Mouse (Mus musculus) right cerebral cortex, adult 18-20 months (tissue): ENCODE measurements around the gene Fgd1.

ENCODE experiments used
- DNase-seq: peaks from one replicate; pipeline ENCODE4 v3.0.0; 2022; ENCODE audit warnings: mixed read lengths

Fgd1 gene

DNA sequence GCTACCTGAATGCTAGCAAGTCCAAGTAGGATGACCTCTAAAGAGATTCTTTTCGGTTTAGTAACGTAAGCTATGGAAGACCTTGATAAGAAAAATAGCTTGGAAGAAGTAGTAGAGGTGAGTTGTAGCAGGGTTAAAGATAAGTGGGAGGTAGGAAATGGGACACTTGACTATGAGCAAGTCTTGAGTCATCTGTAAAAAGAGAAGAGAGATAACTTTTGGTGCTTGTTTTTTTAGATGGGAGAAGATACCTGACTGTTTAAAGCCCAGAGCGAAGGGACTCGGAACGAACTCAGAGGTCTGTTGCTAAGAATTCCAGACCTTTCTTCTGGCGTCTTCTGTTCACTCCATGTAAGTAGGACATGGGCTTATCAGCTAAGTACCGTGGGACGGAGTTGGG lies at the start of gene Fgd1:
TSS of gene Fgd1 (plus strand) at position 301 of the 400 bp plus-strand sequence.
- no peak for DNase-seq

DNA sequence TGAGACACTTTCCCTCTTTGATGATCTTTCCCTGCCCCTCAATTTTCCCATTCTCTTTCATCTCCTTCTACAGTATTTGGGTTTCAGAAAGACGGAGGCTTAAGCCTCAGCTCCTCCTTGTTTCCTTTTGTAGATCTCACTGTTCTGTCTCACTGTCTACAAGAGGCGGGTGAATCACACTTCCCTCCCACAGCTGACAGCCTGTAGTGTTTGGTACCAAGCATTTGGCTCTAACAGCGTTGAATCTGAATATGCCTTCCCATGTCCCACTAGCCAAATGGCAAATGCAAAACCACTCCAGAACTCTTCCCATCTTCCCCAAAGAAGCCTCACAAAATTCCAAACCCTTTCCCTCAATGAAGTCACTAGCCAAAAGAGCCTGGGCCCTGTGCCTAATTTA lies 49.2 kb upstream of the Fgd1 start:
- DNase-seq: peak; percentile 67

DNA sequence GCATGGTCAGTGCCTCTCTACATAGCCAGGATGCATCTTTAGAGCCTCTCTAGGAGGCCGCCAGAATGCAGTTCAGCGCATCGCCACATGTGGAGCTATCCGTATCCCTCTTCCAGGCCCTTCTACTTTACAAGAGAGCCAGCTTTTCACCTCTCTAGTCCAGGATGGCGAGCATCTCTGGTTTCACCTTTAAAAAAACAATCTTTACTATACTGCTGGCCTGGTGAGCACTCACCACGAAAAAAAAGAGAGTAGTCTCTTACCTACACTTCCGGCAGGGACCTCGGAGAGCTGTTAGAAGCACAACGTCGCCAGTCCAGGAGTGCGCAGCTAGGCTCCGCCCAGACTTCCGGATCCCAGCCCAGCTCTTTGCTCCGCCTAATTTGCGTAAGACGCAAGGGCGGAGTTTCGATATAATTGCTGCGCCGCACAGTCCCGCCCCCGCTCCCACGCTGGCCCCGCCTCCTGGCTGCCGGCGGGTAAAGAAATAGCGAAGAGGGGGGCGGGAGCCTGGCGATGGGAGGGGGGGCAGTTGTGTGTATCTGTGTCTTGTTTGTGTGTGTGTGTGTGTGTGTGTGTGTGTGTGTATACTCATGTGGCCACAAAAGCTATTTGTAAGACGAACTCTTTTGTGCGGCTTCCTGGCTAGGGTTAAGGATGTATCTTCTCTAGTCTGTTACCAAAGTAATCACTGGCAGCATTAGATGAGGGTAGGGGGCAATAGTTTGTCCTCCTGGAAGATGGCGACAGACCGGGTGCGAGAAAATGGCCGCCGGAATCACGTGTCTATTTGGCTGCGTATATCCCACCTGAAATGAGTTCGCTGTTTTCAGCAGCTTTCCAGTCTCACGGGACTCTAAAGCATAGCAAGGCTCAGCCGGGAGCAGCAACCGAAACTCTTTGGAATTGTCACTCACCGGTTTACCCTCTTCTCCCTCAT lies 28.7 kb upstream of the Fgd1 start, which contains the start of gene Gnl3l:
TSS of gene Gnl3l (minus strand) at position 385 of the 940 bp plus-strand sequence.
- peak; percentile 89 for DNase-seq

DNA sequence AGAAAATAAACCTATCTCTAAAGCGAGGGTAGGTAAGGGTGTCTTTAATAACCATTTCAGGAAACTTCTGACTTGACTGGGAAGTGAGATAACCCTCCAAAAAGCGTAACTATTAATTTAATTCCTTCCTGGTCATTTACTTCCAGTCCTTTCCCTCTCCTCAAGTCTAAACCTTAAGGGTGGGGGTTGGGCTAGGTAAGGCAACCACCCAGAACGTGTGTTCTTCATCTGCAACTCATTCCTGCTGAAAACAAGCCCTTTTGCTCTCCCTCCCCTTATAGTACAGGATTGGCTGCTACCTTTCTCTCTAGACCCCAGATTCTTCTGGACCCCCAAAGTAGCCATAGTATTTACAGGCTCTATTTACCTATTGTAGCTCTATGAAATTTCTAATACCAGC lies 28.1 kb upstream of the Fgd1 start:
- no peak for DNase-seq

DNA sequence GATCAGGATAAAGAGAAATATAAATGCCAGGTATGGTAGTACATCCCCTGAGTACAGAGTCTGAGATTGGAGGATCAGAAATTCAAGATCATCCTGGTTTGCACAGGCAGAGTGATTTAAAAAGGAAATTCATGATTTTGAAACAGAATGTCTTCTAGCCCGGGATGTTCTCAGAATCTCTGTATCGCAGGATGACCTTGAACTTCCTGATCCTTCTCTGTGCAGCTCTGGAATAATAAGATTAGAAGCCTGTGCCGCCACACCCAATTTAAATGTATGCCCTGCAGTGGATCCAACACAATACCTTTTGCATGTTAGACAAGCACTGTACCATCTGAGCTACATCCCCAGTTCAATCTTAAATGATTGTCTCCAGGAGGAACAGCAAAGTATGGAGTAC lies 27.2 kb upstream of the Fgd1 start:
- no peak for DNase-seq

DNA sequence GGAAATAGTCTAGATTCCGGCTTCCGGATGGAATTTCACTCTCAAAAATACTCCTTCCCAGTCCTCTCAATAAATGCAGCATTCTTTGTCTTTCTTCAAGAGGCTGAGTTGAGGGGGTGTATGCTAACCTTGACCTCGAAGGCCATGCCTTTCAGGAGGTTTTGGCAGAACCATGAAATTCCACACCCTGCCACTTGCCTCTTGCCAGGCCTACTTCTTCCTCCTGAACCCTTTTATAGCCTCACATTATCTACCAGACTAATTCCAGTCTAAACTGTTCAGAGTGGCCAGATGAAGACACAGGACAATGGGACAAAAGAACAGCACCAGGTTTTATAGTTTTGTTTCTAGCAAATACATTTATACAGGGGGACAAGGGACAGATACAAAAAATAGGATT lies 14.6 kb upstream of the Fgd1 start:
- DNase-seq: no peak

DNA sequence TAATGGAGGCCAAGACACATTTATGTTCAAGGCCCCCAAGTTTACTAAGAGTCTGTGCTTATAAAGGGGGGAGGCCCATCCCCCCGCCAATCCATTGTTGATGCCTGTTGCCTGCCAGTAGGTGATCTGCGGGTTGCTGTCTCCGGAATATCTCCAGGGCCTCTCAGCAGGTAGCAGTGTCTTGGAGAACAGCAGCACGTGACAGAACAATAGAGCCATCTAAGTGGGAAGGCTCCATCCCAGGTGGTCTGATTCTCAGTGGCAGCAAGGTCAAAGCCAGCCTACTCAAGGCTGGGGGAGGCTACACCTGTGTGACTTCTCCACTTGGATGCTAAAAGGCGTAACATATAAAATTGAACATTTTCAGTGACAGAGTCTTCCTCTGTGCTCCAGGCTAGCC lies 4.7 kb upstream of the Fgd1 start:
- no peak for DNase-seq

DNA sequence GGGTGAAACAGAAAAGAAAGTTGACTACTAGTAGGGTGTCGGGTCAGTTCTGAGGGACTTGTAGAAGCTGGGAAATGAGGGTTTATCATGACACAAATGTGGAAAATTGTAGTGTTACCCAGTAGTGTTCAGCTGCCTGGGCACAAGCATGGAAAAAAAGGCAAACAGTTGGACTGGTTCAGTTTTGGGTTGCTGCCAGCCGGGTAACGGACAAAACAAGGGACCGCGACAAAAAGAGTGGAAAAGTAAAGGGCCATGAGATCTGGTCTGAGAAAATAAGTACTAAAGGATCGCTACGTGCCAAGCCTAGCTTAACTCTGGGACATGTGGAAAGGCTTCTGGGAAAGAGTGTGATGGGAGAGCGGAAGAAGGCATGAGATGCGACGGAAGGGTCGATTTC lies 371 bp downstream of the Fgd1 start:
- DNase-seq: no peak

DNA sequence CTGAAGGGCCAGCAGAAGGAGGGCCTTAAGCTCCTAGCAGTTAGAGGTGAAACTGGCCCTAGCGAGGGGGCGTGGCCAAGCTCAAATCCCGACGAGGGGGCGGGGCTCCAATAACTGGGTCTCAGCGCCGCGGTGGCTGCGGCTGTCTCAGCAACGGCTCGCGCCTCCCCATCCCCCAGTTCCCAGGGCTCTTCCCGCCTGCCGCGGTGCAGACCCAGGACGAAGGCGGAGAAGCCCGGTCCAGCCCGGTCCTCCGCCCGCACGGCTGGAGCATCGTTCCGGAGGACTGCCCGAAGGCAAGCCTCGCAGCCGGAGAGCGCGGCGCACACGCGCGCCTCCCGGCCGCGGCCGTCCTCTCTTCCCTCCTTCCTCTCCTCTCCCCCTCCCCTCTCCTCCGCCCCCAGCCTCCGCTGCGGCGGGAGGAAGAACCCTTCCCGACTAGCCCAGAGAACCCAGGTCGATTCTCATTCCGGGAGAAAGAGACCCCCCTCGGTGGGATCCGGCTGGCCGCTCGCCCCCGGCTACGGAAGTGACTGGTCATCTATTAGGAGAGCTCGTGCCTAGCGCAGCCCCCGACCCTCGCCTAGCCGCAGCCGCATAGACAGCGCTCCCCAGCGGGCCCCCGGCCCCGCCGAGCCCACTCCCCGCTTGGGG lies 954 bp downstream of the Fgd1 start:
- peak; percentile 79 for DNase-seq

DNA sequence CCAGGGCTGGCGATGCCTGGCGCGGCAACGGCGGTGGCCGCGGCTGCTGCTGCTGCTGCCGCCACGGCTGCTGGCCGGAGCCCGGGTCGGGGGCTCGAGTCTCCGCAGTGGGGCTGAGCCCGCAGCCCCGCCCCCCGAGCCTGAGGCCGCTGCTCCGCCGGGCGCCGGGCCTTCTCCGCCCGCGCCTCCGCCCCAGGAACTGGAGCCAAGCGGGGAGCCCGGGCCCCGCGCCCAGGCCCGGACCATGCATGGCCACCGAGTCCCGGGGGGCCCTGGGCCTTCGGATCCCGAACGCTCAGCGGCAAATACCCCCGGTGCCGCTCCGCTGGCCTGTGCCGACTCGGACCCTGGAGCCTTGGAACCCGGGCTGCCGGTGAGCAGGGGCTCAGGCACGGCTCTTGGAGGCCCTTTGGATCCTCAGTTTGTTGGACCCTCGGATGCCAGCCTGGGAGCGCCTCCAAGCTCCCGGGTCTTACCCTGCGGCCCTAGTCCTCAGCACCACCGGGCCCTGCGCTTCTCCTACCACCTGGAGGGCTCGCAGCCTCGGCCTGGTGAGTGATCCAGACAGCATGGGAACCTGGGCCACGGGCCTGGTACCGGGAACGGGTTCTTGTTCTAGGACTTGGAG lies 1.6 kb downstream of the Fgd1 start:
- DNase-seq: no peak

DNA sequence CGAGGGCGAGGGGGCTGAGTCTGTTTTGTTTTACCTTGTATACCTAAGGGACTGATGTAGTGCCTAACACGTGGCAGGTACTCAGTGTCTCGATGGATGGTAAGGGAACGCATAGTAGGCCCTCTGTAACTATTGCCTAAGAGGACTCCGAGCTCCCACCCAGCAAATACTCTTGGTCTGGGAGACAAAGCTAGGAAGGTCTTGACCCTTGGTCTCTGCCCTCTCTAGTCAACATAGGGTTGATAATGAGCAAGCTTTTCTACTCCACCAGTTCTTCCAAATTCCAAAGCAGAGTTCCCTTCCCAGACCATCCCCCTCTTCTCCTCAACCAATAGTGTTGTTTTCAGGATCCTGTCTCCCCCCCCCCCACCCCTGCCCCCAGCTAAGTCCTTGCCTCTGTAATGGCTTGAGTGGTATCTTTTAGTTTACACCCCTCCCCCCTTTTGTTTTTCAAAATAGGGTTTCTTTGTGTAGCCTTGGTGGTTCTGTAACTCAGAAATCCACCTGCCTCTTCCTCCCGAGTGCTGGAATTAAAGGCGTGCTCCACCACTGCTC lies 3.8 kb downstream of the Fgd1 start:
- DNase-seq: no peak

DNA sequence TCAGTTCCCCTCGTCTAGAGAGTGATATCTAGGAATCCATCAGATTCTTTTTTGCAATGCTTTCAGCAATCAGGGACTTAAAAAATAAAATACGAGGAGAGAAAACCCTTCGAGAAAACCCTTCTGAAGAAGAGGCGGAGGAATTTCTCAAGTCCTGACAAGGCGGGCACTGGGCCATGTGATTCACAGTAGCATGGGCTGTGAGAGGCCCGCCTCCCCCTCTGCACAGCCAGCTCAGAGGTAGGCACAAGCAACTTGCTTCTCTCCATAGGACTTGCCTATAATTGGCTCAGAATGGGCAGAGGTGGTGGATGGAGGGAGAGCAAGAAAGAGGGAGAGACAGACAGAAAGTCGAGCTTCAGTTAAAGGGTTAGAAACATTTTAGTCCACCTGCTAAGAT lies 4.4 kb downstream of the Fgd1 start:
- peak; percentile 75 for DNase-seq

DNA sequence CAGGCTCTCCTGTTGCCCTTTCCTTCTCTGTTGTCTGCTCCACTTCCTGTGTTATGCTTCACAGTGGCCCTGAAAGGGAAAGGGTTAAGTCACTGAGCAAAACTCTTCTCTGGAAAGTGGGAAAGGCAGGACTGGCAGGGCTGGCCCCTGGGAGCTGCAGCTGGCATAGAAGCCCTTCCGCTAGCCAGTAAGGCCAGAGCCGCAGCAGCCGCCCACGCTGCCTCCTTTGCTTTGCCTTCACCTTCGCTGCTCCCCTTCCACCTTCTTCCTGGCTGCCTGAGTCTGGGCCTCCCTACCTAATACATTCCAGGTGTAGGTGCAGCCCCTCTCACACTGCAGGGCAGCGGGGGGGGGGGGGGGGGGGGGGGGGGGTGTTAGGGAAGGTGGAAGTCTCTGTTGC lies 8.5 kb downstream of the Fgd1 start:
- no peak for DNase-seq

DNA sequence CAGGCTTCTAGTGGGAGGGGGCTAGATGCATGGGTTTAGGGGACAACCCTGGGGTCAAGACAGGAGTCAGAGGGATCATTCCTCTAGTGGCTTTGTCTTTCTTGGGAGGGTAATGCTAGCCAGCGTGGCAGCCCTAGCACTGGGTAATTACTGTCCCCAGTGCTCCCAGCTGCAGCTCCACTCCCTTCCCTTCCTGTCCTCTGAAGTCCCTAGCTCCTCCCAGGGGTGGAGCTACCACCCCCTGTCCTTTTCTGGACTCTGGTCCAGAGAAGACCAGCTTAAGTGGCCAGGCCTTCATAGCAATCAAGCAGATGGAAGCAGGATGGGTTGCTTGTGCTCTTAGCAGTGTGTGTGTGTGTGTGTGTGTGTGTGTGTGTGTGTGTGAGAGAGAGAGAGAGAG lies 9.6 kb downstream of the Fgd1 start:
- DNase-seq: no peak

DNA sequence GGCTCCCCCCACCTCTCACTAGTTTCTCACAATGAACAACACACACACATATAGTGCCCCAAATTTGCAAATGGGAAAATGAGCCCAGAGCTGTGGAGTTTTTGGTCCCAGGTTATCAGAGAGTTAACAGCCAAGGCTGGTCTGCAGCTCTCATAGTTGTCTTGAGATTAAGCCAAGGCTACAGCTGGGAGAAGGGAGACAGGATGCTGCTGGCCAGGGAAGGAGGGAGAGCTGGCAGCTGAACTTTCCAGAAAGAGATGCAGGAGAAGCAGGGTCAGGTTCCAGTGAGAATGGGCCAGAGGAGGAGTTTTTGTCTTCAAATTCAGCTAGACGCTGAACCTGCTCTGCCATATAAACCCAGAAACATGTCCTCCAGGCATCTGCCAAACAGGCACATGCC lies 13.4 kb downstream of the Fgd1 start:
- no peak for DNase-seq

DNA sequence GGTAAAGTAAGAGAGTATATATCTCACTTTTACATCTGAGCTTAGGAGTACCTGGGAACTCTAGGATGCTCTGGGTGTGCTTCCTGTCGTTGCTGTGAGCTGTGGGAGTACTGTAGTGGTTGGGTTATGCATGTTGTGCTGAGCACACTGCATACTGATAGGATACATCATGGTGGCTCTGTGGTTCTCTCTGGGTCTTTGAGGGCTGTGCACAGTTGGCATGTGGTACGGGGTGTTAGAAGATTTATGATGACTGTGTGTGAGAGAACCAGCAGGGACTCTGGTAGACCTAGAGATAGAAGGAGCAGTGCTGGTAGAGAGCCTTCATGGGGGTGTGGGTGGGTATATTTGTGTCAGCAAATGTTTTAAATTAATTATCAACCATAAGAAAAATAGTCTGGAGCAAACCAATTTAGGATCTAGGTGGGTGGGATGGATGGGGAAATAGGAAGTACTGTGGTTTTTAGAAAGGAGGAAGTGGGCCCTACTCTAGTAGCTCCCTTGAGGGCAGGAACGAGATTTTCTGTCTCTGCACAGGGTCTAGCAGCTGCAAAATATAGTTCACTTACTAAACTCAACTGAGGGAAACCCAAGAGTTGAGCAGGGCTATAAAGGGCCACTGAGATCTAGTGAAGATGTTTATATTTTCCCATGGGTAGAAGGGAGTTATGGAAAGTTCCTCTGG lies 15.8 kb downstream of the Fgd1 start:
- no peak for DNase-seq

DNA sequence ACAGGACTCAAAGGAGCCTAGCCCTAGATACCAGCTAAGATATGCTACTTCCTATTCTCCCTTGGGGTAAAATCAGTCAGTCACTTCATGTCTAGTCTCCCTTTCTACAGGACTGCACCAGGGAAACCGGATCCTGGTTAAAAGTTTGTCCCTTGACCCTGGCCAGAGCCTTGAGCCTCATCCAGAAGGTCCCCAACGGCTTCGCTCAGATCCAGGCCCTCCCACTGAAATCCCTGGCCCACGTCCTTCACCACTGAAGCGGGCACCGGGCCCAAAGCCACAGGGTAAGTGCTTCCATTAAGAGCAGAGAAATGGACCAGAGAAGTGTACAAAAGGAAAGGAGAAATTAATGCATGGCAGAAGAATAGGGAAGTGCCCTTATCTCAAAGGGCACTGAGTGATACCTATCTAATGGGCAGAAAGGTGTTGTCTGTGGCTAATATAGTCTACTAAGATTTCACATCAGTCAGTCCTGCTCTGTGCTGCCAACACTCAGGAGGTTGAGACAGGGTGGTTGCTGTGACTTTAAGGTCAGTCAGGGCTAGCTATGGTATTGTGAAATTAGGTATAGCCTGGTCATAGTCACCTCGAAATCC lies 20.2 kb downstream of the Fgd1 start:
- no peak for DNase-seq

DNA sequence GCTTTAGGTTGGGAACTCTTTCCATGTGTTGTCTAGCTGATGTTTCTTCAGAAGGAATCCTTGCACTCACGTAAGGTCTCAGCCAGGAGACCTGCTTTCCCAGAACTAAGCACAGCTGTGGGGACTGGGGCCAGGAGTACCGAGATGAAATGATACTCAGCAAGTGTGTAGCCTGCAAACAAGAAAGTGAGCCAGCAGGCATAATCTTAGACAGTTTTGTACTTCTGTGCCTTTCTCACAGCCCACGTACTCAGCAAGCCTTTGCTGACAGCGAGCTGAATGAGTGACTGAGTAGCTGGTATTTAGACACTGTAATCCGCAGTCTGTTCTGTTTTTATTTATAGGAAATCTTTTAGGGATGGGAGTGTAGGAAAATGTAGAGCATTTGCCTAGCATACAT lies 21.9 kb downstream of the Fgd1 start:
- peak; percentile 26 for DNase-seq

DNA sequence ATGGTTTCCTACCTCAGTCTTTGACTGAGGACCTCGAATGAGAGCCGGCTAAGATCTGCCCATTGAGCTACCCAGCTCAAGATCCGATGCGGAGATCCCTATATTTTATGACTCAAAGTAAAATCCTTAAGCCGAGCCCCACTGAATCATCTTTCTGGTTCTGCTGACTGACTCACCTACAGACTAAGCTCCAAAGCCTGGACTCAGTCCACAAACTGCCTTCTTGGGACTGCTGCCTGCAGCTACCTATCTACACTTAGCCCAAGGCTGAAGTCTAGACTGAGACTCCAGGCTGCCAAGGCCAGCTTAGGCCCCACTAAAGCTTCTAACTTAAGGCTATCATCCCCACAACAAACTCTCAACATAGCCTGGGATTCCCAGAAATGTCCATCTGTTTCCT lies 30.1 kb downstream of the Fgd1 start:
- DNase-seq: no peak

DNA sequence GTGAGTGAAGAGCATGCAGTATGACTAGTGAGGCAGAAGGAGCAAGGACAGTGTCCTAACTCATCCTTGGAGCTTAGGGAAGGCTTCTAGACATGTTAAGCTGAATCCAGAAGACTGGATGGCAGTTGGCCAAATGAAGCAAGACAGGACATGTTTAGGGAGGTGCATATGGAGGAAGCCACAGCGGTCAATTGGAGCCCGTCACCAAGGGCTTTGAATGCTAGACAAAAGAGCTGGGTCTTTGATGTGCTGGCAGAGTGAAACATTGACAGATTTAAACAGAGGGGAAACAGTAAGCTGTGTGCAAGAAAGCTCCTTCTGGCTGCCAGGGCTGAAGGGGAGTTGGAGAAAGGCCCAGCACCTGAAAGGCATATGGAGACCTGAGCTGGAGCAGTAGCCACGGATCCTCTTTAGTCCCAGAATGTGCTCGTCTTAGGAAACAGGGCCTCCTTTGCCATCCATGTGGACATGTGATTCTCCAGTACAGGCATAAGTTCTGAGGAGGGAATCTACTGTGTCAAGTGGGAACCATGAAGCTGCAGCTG lies 31.1 kb downstream of the Fgd1 start:
- DNase-seq: no peak

DNA sequence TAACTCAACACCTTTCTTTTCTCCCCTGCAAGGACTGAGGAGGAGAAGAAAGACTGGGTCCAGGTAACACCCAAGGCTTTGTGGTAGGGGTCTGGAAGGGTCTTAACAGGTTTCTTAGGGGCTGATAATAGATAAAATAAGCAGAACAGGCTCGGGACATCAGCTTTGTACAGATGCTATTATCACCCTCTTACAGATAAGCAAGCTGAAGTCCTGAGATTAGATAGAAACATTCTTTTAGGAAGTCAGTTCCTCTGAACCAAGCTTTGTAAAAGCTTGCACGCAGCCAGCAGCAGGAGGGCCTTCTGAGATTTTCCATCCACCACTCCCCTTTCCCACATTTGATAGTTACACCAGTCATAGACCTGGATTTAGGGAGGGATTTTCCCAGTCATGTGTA lies 39.6 kb downstream of the Fgd1 start:
- DNase-seq: no peak

DNA sequence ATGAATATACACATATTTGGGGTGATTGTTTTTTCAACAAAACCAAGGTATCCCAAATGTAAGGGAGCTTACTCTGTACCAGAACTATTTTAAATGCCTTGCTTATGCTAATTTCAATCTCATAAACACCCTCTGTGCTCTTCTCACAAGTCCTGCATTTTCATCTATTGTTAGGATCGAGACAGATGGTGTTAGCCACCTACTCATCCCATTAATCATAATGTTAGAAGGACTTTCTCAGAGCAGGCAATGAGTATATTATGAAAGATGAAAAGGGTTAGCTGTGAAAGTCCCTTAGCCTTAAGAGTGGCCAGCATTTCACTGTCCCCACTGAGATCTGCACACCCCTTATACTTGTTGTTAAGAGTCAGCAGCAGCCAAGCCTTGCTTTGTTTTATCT lies 41.5 kb downstream of the Fgd1 start:
- peak; percentile 28 for DNase-seq
